Mouse (Mus musculus) telencephalon, adult 2 months (tissue): Measurements from ENCODE around the gene Id3.
"Not testable (repeated sequence)": the region's sequence is repeated elsewhere in the genome, so short reads cannot be mapped to it uniquely, and the experiment has no call there.

ENCODE experiments used
- DNase-seq: peaks from one replicate; pipeline ENCODE4 v3.0.0-alpha.2; 2011; ENCODE audit warnings: low read depth, low spot score

Id3 gene

GRCm38 (mm10) chr4:136143193-136143976 lies at the start of gene Id3:
Gene Id3 (plus strand): TSS chr4:136143497.
- peak; percentile 19 for DNase-seq

- no peak for DNase-seq
Measured at GRCm38 (mm10) chr4:136094519-136095219, 48.6 kb upstream of the Id3 start.

- DNase-seq: no peak
Measured at GRCm38 (mm10) chr4:136095490-136096105, 47.7 kb upstream of the Id3 start.

GRCm38 (mm10) chr4:136096446-136097113 lies 46.7 kb upstream of the Id3 start:
- no peak for DNase-seq

- DNase-seq: no peak
Measured at GRCm38 (mm10) chr4:136098446-136098845, 44.9 kb upstream of the Id3 start.

- DNase-seq: no peak
Measured at GRCm38 (mm10) chr4:136100396-136101070, 42.8 kb upstream of the Id3 start.

GRCm38 (mm10) chr4:136101753-136102152 lies 41.5 kb upstream of the Id3 start:
- not testable (repeated sequence) for DNase-seq

GRCm38 (mm10) chr4:136104590-136105337 lies 38.5 kb upstream of the Id3 start:
- no peak for DNase-seq

- DNase-seq: no peak
Measured at GRCm38 (mm10) chr4:136106880-136107301, 36.4 kb upstream of the Id3 start.

- DNase-seq: no peak
Measured at GRCm38 (mm10) chr4:136109153-136109552, 34.1 kb upstream of the Id3 start.

- no peak for DNase-seq
Measured at GRCm38 (mm10) chr4:136109941-136110900, 33.1 kb upstream of the Id3 start.

- no peak for DNase-seq
Measured at GRCm38 (mm10) chr4:136112344-136112743, 31.0 kb upstream of the Id3 start.

GRCm38 (mm10) chr4:136114747-136115146 lies 28.6 kb upstream of the Id3 start:
- DNase-seq: no peak

- no peak for DNase-seq
Measured at GRCm38 (mm10) chr4:136117022-136117421, 26.3 kb upstream of the Id3 start.

GRCm38 (mm10) chr4:136120041-136120440 lies 23.3 kb upstream of the Id3 start:
- no peak for DNase-seq

- no peak for DNase-seq
Measured at GRCm38 (mm10) chr4:136121158-136121557, 22.1 kb upstream of the Id3 start.

GRCm38 (mm10) chr4:136121844-136122468 lies 21.3 kb upstream of the Id3 start:
- DNase-seq: no peak

- DNase-seq: no peak
Measured at GRCm38 (mm10) chr4:136123111-136123791, 20.0 kb upstream of the Id3 start.

- no peak for DNase-seq
Measured at GRCm38 (mm10) chr4:136123792-136124161, 19.5 kb upstream of the Id3 start.
